Mouse (Mus musculus): ENCODE measurements around the gene Gnaz. TPM values are rescaled to one million over a fixed set of nuclear protein-coding genes. Genes with fewer than 3 reads are reported as not detected.
"Not testable (repeated sequence)": the region's sequence is repeated elsewhere in the genome, so short reads cannot be mapped to it uniquely, and the experiment has no call there.

The Gnaz gene
- polyA plus RNA-seq, 1 experiment from 2014 or later: 5.6 TPM

- Histone ChIP-seq H3K27ac (no peak within 1 kb of the TSS), H3K4me2 (no peak within 1 kb of the TSS), H3K4me1 (0 out of 2 replicates have a peak, but pooled peaks cover 4% of the 10 kb centered on the region), H3K27me3 (replicated peaks) (no peaks in the 10 kb centered on the region), H3K9me3 (no peaks in the 10 kb centered on the region), H3K9ac (no peak within 1 kb of the TSS), H3K36me3 (no peaks in the 10 kb centered on the region), H3K4me3 (replicated peaks) (no peak within 1 kb of the TSS)
- ATAC-seq (ENCODE audit: insufficient read depth, low FRiP score, low read depth): no peak
- 26% methylated on average over 10 of the region's 10 CpGs for WGBS
Measured at GRCm38 (mm10) chr10:75032395-75032794, 65.4 kb downstream of the Gnaz start, which contains the start of gene Rsph14. Gene Rsph14 (minus strand): TSS chr10:75032586.

GRCm38 (mm10) chr10:75036883-75037379 lies 70.0 kb downstream of the Gnaz start, which contains the start of gene Rab36:
Gene Rab36 (plus strand): TSS chr10:75037058.
- peak within 1 kb of the TSS; percentile 46 for H3K4me3 ChIP-seq (replicated peaks)
- H3K27me3 ChIP-seq (replicated peaks): no peaks in the 10 kb centered on the region
- H3K9ac ChIP-seq: 0 out of 2 replicates have a peak within 1 kb of the TSS, but pooled peaks have one; percentile 6
- ATAC-seq (ENCODE audit: insufficient read depth, low FRiP score, low read depth): peak; percentile 94
- under 1% methylated on average over 36 of the region's 36 CpGs for WGBS
- no peaks in the 10 kb centered on the region for H3K36me3 ChIP-seq
- 0 out of 2 replicates have a peak, but pooled peaks cover 4% of the 10 kb centered on the region for H3K4me1 ChIP-seq
- H3K4me2 ChIP-seq: peak within 1 kb of the TSS; percentile 67
- peak within 1 kb of the TSS; percentile 52 for H3K27ac ChIP-seq
- H3K9me3 ChIP-seq: no peaks in the 10 kb centered on the region

GRCm38 (mm10) chr10:75042060-75042459 lies 75.1 kb downstream of the Gnaz start:
- not testable (repeated sequence) for ATAC-seq (ENCODE audit: insufficient read depth, low FRiP score, low read depth); H3K4me1 ChIP-seq; H3K27ac ChIP-seq; H3K9ac ChIP-seq; H3K4me2 ChIP-seq; H3K27me3 ChIP-seq (replicated peaks); H3K4me3 ChIP-seq (replicated peaks); H3K9me3 ChIP-seq; H3K36me3 ChIP-seq
- WGBS: 4% methylated on average over 1 of the region's 1 CpGs

GRCm38 (mm10) chr10:75044459-75044858 lies 77.5 kb downstream of the Gnaz start:
- Histone ChIP-seq H3K4me2 (no peak overlapping the region), H3K4me1 (no peaks in the 10 kb centered on the region), H3K4me3 (replicated peaks) (no peak overlapping the region), H3K9me3 (no peaks in the 10 kb centered on the region), H3K27me3 (replicated peaks) (no peaks in the 10 kb centered on the region), H3K27ac (no peak overlapping the region), H3K9ac (no peak overlapping the region), H3K36me3 (no peaks in the 10 kb centered on the region)
- WGBS: 24% methylated on average over 7 of the region's 7 CpGs
- ATAC-seq (ENCODE audit: insufficient read depth, low FRiP score, low read depth): no peak

GRCm38 (mm10) chr10:75045831-75046230 lies 78.9 kb downstream of the Gnaz start:
- H3K9ac ChIP-seq: no peak overlapping the region
- no peaks in the 10 kb centered on the region for H3K27me3 ChIP-seq (replicated peaks)
- no peaks in the 10 kb centered on the region for H3K4me1 ChIP-seq
- WGBS: 90% methylated on average over 15 of the region's 15 CpGs
- H3K9me3 ChIP-seq: no peaks in the 10 kb centered on the region
- H3K4me2 ChIP-seq: no peak overlapping the region
- no peak overlapping the region for H3K4me3 ChIP-seq (replicated peaks)
- no peaks in the 10 kb centered on the region for H3K36me3 ChIP-seq
- no peak overlapping the region for H3K27ac ChIP-seq
- ATAC-seq (ENCODE audit: insufficient read depth, low FRiP score, low read depth): no peak

- Histone ChIP-seq H3K27ac (no peak overlapping the region), H3K27me3 (replicated peaks) (no peaks in the 10 kb centered on the region), H3K9ac (no peak overlapping the region), H3K4me1 (no peaks in the 10 kb centered on the region), H3K9me3 (no peaks in the 10 kb centered on the region), H3K4me3 (replicated peaks) (no peak overlapping the region), H3K36me3 (no peaks in the 10 kb centered on the region), H3K4me2 (no peak overlapping the region)
- no peak for ATAC-seq (ENCODE audit: insufficient read depth, low FRiP score, low read depth)
- WGBS: 93% methylated on average over 7 of the region's 7 CpGs
Measured at GRCm38 (mm10) chr10:75048711-75049110, 81.7 kb downstream of the Gnaz start.

GRCm38 (mm10) chr10:75051364-75052074 lies 84.5 kb downstream of the Gnaz start:
- Histone ChIP-seq H3K9ac (no peak overlapping the region), H3K9me3 (no peaks in the 10 kb centered on the region), H3K27me3 (replicated peaks) (no peaks in the 10 kb centered on the region), H3K36me3 (no peaks in the 10 kb centered on the region), H3K4me3 (replicated peaks) (no peak overlapping the region), H3K27ac (no peak overlapping the region), H3K4me1 (0 out of 2 replicates have a peak, but pooled peaks cover 3% of the 10 kb centered on the region), H3K4me2 (no peak overlapping the region)
- ATAC-seq (ENCODE audit: insufficient read depth, low FRiP score, low read depth): no peak
- WGBS: 89% methylated on average over 21 of the region's 21 CpGs

- Histone ChIP-seq H3K36me3 (no peaks in the 10 kb centered on the region), H3K9ac (no peak overlapping the region), H3K4me2 (no peak overlapping the region), H3K4me1 (0 out of 2 replicates have a peak, but pooled peaks cover 3% of the 10 kb centered on the region), H3K9me3 (no peaks in the 10 kb centered on the region), H3K27me3 (replicated peaks) (no peaks in the 10 kb centered on the region), H3K27ac (no peak overlapping the region), H3K4me3 (replicated peaks) (no peak overlapping the region)
- no peak for ATAC-seq (ENCODE audit: insufficient read depth, low FRiP score, low read depth)
- 76% methylated on average over 8 of the region's 8 CpGs for WGBS
Measured at GRCm38 (mm10) chr10:75052902-75053301, 85.9 kb downstream of the Gnaz start.

- Histone ChIP-seq H3K9ac (no peak overlapping the region), H3K27ac (no peak overlapping the region), H3K9me3 (no peaks in the 10 kb centered on the region), H3K36me3 (no peaks in the 10 kb centered on the region), H3K4me1 (0 out of 2 replicates have a peak, but pooled peaks cover 5% of the 10 kb centered on the region), H3K4me3 (replicated peaks) (no peak overlapping the region), H3K27me3 (replicated peaks) (no peaks in the 10 kb centered on the region), H3K4me2 (no peak overlapping the region)
- WGBS: 72% methylated on average over 4 of the region's 4 CpGs
- no peak for ATAC-seq (ENCODE audit: insufficient read depth, low FRiP score, low read depth)
Measured at GRCm38 (mm10) chr10:75053655-75054054, 86.7 kb downstream of the Gnaz start.

- Histone ChIP-seq H3K4me2 (no peak overlapping the region), H3K4me3 (replicated peaks) (no peak overlapping the region), H3K36me3 (no peaks in the 10 kb centered on the region), H3K9me3 (no peaks in the 10 kb centered on the region), H3K27me3 (replicated peaks) (no peaks in the 10 kb centered on the region), H3K9ac (no peak overlapping the region), H3K27ac (no peak overlapping the region), H3K4me1 (0 out of 2 replicates have a peak, but pooled peaks cover 8% of the 10 kb centered on the region)
- 45% methylated on average over 6 of the region's 6 CpGs for WGBS
- 0 out of 2 replicates have a peak, but pooled peaks have one; percentile 16 for ATAC-seq (ENCODE audit: insufficient read depth, low FRiP score, low read depth)
Measured at GRCm38 (mm10) chr10:75054125-75054524, 87.1 kb downstream of the Gnaz start.

- H3K9me3 ChIP-seq: no peaks in the 10 kb centered on the region
- no peaks in the 10 kb centered on the region for H3K27me3 ChIP-seq (replicated peaks)
- H3K4me2 ChIP-seq: no peak overlapping the region
- no peaks in the 10 kb centered on the region for H3K36me3 ChIP-seq
- H3K4me3 ChIP-seq (replicated peaks): no peak overlapping the region
- no peak for ATAC-seq (ENCODE audit: insufficient read depth, low FRiP score, low read depth)
- no peak overlapping the region for H3K9ac ChIP-seq
- H3K4me1 ChIP-seq: peaks cover 16% of the 10 kb centered on the region; the same call in 1 of the 2 replicates
- 69% methylated on average over 5 of the region's 5 CpGs for WGBS
- H3K27ac ChIP-seq: no peak overlapping the region
Measured at GRCm38 (mm10) chr10:75055672-75056071, 88.7 kb downstream of the Gnaz start.

GRCm38 (mm10) chr10:75056255-75056654 lies 89.3 kb downstream of the Gnaz start:
- no peak overlapping the region for H3K4me3 ChIP-seq (replicated peaks)
- WGBS: 19% methylated on average over 4 of the region's 4 CpGs
- no peak for ATAC-seq (ENCODE audit: insufficient read depth, low FRiP score, low read depth)
- H3K9me3 ChIP-seq: no peaks in the 10 kb centered on the region
- H3K4me2 ChIP-seq: no peak overlapping the region
- peaks cover 17% of the 10 kb centered on the region; the same call in 1 of the 2 replicates for H3K4me1 ChIP-seq
- H3K27me3 ChIP-seq (replicated peaks): no peaks in the 10 kb centered on the region
- H3K9ac ChIP-seq: no peak overlapping the region
- H3K27ac ChIP-seq: no peak overlapping the region
- no peaks in the 10 kb centered on the region for H3K36me3 ChIP-seq
